Mouse (Mus musculus) heart, adult 9 months (tissue): ENCODE measurements at regions not wholly inside any gene's neighbourhood (a gene's known extent, or its start where the extent isn't known, plus 50 kb on each side); places are given as distances from the start of the nearest gene placed in this dataset.

Experiments used
- DNase-seq, 2 experiments: peaks; one replicate each; pipeline ENCODE4 v3.0.0; 2022; ENCODE audit warnings: low spot score in 2 of 2

- peak in 1 of 2 experiments; percentile 15 for DNase-seq
Measured at GRCm38 (mm10) chr9:43465731-43466330, 155.2 kb downstream of the Trim29 start.

DNA sequence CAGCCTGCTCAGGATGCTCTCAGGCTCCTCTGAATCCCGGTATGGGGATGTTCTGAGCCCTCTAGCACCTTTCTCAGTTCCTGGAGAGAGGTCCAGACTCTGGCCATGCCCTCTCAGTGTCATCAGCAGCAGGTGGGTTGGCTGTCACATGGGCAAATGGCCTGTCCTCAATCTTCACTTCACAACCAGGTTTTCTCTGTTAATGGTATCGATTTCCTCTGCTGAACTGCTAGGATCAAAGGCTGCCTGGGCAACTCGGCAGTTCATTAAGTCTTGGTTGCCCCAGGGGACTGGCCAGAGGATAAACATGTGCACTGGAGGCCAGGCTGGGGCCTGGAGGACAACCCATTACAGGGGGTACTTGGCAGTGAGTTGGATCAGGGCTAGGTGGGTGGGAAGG, 156.2 kb downstream of the Trim29 start:
- DNase-seq: no peak

DNA sequence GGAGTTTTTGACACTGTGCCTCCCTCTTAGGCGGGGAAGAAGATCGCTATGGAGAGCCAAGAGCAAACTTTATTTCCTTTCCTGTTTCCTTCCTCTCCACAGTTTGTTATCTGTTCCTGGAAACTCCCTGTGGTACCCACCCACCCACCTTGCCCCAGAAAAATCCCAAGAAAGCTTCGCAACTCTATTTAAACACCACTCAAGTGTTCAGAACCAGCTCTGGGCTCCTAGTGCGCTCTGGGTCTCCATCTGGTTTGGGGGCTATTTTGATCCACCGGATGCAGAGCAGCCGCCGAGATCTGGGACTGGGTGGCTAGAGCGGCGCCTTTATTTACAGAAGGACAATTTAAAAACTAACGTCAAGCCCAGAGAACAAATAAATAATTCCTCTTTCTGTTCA, 158.6 kb downstream of the Trim29 start:
- no peak for DNase-seq

DNA sequence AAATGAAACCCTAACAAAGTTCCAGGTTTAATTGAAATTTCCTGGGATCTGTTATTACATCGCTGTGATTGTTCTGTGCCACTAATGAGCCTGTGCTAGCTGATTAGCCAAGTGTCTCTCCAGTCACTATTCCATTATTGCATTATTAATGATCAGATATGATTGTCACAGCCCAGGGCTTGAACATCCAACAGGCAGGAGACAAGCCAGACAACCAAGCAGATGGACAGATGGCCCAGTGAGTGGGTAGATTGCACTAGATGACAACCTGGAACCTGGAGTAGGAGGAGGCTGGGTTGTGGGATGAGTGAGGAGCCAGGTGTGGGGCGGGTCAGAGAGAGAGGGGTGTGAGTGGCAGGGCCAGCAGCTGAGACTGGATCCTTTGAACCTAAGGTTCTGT, 161.6 kb downstream of the Trim29 start:
- DNase-seq: no peak

GRCm38 (mm10) chr9:43473164-43473563, 162.5 kb downstream of the Trim29 start:
- DNase-seq: no peak

DNA sequence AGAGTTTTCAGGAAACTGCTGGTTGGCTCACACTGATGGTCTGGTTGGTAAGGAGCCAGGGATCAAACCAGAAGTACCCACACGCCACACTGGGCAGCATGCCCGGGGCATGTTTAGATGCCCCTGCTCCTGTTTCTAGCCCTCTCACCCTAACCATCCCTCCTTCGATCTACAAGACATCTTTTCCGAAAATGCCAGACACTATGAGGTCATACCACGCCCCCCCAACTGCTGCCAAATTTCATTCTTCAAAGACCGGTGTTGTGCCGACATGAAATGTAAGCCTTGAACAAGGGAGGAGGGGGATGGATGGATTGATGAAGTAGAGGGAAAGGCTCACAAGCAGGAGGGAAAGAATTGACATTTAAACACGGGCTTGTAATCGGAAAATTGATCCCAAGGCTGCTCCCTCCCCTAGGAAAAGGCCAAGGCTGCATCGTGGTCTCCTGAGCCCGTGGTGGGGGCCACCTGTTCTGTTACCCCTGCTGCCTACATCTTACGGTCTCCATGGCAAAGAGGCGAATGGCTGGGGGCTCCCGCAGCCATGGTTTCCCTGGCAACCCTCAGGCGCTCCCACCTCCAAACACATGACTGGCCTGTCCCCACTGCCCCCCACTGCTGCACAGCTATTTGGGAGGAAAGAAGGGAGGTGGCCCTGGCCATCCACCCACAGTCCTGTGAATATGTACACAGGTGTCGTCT, 163.1 kb downstream of the Trim29 start:
- DNase-seq: no peak

DNA sequence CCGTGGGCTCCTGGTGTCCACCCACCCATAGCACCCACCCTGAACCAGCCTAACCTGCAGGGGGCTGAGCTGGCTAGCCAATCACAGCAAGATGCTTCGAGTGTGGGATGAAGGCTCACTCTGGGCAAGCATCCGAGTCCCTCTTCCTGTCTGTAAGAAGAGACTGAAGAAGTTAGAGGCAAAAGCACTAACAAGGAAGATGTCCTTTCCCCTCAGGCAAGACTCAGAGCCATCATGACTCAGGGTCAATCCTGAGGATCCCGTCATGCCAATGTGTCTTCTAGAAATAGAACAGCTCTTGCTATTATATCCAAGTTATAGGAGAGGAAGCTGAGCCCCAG, 163.6 kb downstream of the Trim29 start:
- no peak for DNase-seq

- peak in 1 of 2 experiments; percentile 11 for DNase-seq
Measured at GRCm38 (mm10) chr9:43480826-43481591, 170.4 kb downstream of the Trim29 start.

GRCm38 (mm10) chr9:43482101-43483090, 171.7 kb downstream of the Trim29 start:
- peak; percentile 75 to 79 for DNase-seq

GRCm38 (mm10) chr9:43483195-43483594, 172.5 kb downstream of the Trim29 start:
- no peak for DNase-seq

DNA sequence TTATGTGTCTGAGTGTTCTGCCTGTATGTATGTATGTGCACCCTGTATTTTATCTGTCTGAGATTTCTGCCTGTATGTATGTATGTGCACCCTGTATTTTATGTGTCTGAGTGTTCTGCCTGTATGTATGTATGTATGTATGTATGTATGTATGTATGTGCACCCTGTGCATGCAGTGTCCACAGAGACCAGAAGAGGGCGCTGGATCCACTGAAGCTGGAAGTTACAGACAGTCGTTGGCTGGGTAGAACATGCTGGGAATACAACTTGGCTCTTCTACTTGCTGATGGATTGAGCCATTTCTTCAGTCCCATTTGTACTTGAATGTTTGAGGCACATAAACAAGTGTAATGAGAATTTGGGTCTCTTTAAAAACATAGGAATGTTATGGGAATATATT, 173.3 kb downstream of the Trim29 start:
- DNase-seq: no peak

- DNase-seq: no peak
Measured at GRCm38 (mm10) chr9:43486704-43487103, 176.1 kb downstream of the Trim29 start.

DNA sequence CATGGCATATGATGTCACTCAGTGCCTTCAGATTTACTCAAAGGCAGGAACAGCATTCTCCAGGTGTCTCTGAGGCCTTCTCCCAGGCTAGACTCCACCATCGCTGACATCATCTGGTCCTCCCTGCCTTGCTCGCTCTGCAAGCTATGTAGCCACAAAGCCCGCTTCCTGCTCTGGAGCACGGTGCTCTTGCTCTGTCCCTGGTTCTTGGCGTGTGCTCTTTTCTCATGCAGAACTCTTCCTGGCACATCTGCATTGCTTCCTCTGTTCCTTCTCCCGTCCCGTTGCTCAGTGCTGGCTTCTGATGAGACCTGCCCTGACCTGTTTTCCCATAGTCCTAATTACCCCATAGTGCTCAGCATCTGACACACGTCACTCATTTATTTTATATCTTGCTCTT, 178.6 kb downstream of the Trim29 start:
- no peak for DNase-seq

- DNase-seq: peak; percentile 12 to 26
Measured at GRCm38 (mm10) chr9:43491024-43491751, 180.5 kb downstream of the Trim29 start.

- DNase-seq: no peak
Measured at GRCm38 (mm10) chr9:43492236-43493000, 181.8 kb downstream of the Trim29 start.

DNA sequence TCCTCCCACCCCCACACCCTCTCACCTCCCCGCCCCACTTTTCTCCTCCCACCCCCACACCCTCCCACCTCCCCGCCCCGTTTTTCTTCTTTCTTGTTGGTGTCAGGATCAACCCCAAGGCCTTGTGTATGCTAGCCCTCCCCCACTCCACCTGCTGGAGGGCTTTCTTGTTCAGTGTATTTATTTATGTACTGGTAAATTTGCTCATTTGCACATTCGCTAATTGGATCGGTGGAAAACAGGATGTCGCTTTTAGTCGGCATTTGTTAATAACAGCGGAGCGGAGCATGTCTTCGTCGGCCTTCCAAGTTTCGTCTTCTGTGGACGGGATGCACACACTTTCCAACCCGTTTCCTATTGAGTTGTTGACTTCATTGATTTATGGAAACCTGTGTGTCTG, 187.9 kb downstream of the Trim29 start:
- DNase-seq: no peak

- no peak for DNase-seq
Measured at GRCm38 (mm10) chr9:43504270-43504932, 193.8 kb downstream of the Trim29 start.

GRCm38 (mm10) chr9:43505856-43506255, 195.2 kb downstream of the Trim29 start:
- no peak for DNase-seq

DNA sequence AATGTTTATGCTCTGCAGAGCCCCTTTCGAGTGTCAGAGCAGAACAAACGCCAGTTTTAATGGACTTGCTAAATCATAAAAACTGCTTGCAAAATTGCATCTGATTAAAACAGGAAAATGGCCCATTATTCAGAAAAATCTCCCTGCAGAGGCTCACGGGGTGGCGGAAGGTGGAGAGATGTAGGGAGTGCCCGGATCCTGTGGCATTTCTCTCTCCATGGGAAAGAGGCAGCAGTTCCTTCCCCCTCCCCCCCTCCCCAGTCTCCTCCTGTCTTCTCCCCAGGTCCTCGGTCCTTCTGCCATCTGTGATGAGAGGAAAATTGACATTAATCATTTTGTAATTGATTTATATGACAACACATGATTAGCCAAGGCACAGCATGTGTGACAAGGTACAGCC, 195.6 kb downstream of the Trim29 start:
- DNase-seq: no peak

GRCm38 (mm10) chr9:43512806-43513205, 202.2 kb downstream of the Trim29 start:
- no peak for DNase-seq
